Mouse (Mus musculus) forebrain, embryonic 14.5 days (tissue): ENCODE measurements at regions not wholly inside any gene's neighbourhood (a gene's known extent, or its start where the extent isn't known, plus 50 kb on each side); places are given as distances from the start of the nearest gene placed in this dataset.

Experiments used
- ATAC-seq: fragments of 200-750 bp; cut with Nextera tagmentation; 2 replicates; pipeline ENCODE4 v1.8.0; 2017; ENCODE audit warnings: mild to moderate bottlenecking, moderate library complexity
- DNase-seq: peaks from one replicate; pipeline ENCODE4 v3.0.0-alpha.2; 2015; ENCODE audit warnings: low spot score
- H3K27ac ChIP-seq: fragments of 300-500 bp; sonication (generic); 2 replicates; pipeline ENCODE4 v1.5.1; 2014; ENCODE audit warnings: low read depth, mild to moderate bottlenecking, control low read depth, low read length, moderate library complexity
- H3K27me3 ChIP-seq: fragments of 300-500 bp; sonication (generic); replicated peaks from 2 replicates; pipeline ENCODE4 v1.6.1; 2014; ENCODE audit warnings: low read length, control low read depth, mixed read lengths; ENCODE audit not compliant: control insufficient read depth, insufficient read depth
- H3K36me3 ChIP-seq: fragments of 300-500 bp; sonication (generic); 2 replicates; pipeline ENCODE4 v1.6.1; 2014; ENCODE audit warnings: low read length, control low read depth; ENCODE audit not compliant: control insufficient read depth, insufficient read depth
- H3K4me1 ChIP-seq: fragments of 300-500 bp; sonication (generic); 2 replicates; pipeline ENCODE4 v1.6.1; 2014; ENCODE audit warnings: antibody characterized with exemption, low read length, control low read depth; ENCODE audit not compliant: control insufficient read depth, insufficient read depth
- H3K4me2 ChIP-seq: fragments of 300-500 bp; sonication (generic); 2 replicates; pipeline ENCODE4 v1.6.1; 2014; ENCODE audit warnings: mild to moderate bottlenecking, control low read depth, low read length
- H3K4me3 ChIP-seq: fragments of 300-500 bp; sonication (generic); 2 replicates; pipeline ENCODE4 v1.5.1; 2014; ENCODE audit warnings: low read depth, low read length, control low read depth
- H3K9ac ChIP-seq: fragments of 300-500 bp; sonication (generic); 2 replicates; pipeline ENCODE4 v1.6.1; 2014; ENCODE audit warnings: mild to moderate bottlenecking, low read length, control low read depth, moderate library complexity
- H3K9me3 ChIP-seq: fragments of 300-500 bp; sonication (generic); replicated peaks from 2 replicates; pipeline ENCODE4 v1.6.1; 2016; ENCODE audit warnings: low read length, control low read depth, mixed read lengths; ENCODE audit not compliant: control insufficient read depth
- WGBS: fragments of 180-500 bp; shearing (Covaris S2); extraction: QIAGEN DNeasy Blood & Tissue Kit; methylation state at CpG from one replicate; pipeline ENCODE4 v1.1.7; 2014; 5-methylcytosine and 5-hydroxymethylcytosine counted together

- no peak overlapping the region for H3K4me2 ChIP-seq
- 87% methylated on average over 3 of the region's 3 CpGs for WGBS
- DNase-seq = no peak
- H3K27ac ChIP-seq = no peak overlapping the region
- H3K36me3 ChIP-seq = no peaks in the 10 kb centered on the region
- H3K9me3 ChIP-seq = no peaks in the 10 kb centered on the region
- H3K4me3 ChIP-seq = no peak overlapping the region
- H3K27me3 ChIP-seq = no peaks in the 10 kb centered on the region
- peaks cover 7% of the 10 kb centered on the region; the same call in 1 of the 2 replicates for H3K4me1 ChIP-seq
- no peak overlapping the region for H3K9ac ChIP-seq
- ATAC-seq = no peak
Measured at GRCm38 (mm10) chr10:17574894-17575293, 148.1 kb upstream of the Cited2 start.

GRCm38 (mm10) chr10:17575448-17576332 is 147.3 kb upstream of the Cited2 start:
- peak overlapping the region; percentile 33; the same call in 1 of the 2 replicates for H3K27ac ChIP-seq
- no peak overlapping the region for H3K4me2 ChIP-seq
- no peak overlapping the region for H3K9ac ChIP-seq
- H3K27me3 ChIP-seq = no peaks in the 10 kb centered on the region
- no peaks in the 10 kb centered on the region for H3K9me3 ChIP-seq
- DNase-seq (peak; percentile 18), ATAC-seq (peak; percentile 44; the same call in 1 of the 2 replicates)
- 28% methylated on average over 10 of the region's 10 CpGs for WGBS
- H3K4me1 ChIP-seq = peaks cover 7% of the 10 kb centered on the region; the same call in 1 of the 2 replicates
- H3K36me3 ChIP-seq = no peaks in the 10 kb centered on the region
- no peak overlapping the region for H3K4me3 ChIP-seq

GRCm38 (mm10) chr10:17576333-17576750 is 146.7 kb upstream of the Cited2 start:
- Histone ChIP-seq H3K4me3 (no peak overlapping the region), H3K36me3 (no peaks in the 10 kb centered on the region), H3K27ac (no peak overlapping the region), H3K9me3 (no peaks in the 10 kb centered on the region), H3K27me3 (no peaks in the 10 kb centered on the region), H3K9ac (no peak overlapping the region), H3K4me2 (no peak overlapping the region), H3K4me1 (peaks cover 7% of the 10 kb centered on the region; the same call in 1 of the 2 replicates)
- DNase-seq (peak; percentile 3), ATAC-seq (peak; percentile 40; the same call in 1 of the 2 replicates)

GRCm38 (mm10) chr10:17579463-17579862 is 143.6 kb upstream of the Cited2 start:
- Histone ChIP-seq H3K27ac (no peak overlapping the region), H3K4me3 (no peak overlapping the region), H3K4me2 (no peak overlapping the region), H3K4me1 (peaks cover 7% of the 10 kb centered on the region; the same call in 1 of the 2 replicates), H3K36me3 (no peaks in the 10 kb centered on the region), H3K9ac (no peak overlapping the region), H3K27me3 (no peaks in the 10 kb centered on the region), H3K9me3 (no peaks in the 10 kb centered on the region)
- ATAC-seq = no peak
- no peak for DNase-seq
- WGBS = 88% methylated on average over 2 of the region's 2 CpGs

- ATAC-seq (no peak), DNase-seq (no peak)
- H3K36me3 ChIP-seq = no peaks in the 10 kb centered on the region
- no peak overlapping the region for H3K4me2 ChIP-seq
- H3K4me1 ChIP-seq = no peaks in the 10 kb centered on the region
- H3K27me3 ChIP-seq = no peaks in the 10 kb centered on the region
- WGBS = 91% methylated on average over 7 of the region's 7 CpGs
- H3K4me3 ChIP-seq = no peak overlapping the region
- H3K27ac ChIP-seq = no peak overlapping the region
- no peak overlapping the region for H3K9ac ChIP-seq
- H3K9me3 ChIP-seq = no peaks in the 10 kb centered on the region
Measured at GRCm38 (mm10) chr10:17584842-17585241, 138.2 kb upstream of the Cited2 start.

GRCm38 (mm10) chr10:17586910-17587309 is 136.1 kb upstream of the Cited2 start:
- H3K4me2 ChIP-seq = no peak overlapping the region
- H3K27ac ChIP-seq = no peak overlapping the region
- no peak for ATAC-seq
- no peaks in the 10 kb centered on the region for H3K9me3 ChIP-seq
- no peaks in the 10 kb centered on the region for H3K36me3 ChIP-seq
- H3K4me1 ChIP-seq = no peaks in the 10 kb centered on the region
- H3K4me3 ChIP-seq = no peak overlapping the region
- no peak overlapping the region for H3K9ac ChIP-seq
- no peaks in the 10 kb centered on the region for H3K27me3 ChIP-seq
- WGBS = 90% methylated on average over 2 of the region's 2 CpGs
- DNase-seq = no peak

- Histone ChIP-seq H3K4me1 (no peaks in the 10 kb centered on the region), H3K27ac (no peak overlapping the region), H3K36me3 (no peaks in the 10 kb centered on the region), H3K9me3 (no peaks in the 10 kb centered on the region), H3K27me3 (no peaks in the 10 kb centered on the region), H3K4me3 (no peak overlapping the region), H3K4me2 (no peak overlapping the region), H3K9ac (no peak overlapping the region)
- 89% methylated on average over 4 of the region's 4 CpGs for WGBS
- no peak for ATAC-seq
- DNase-seq = no peak
Measured at GRCm38 (mm10) chr10:17589136-17589535, 133.9 kb upstream of the Cited2 start.

GRCm38 (mm10) chr10:17590195-17590594 is 132.8 kb upstream of the Cited2 start:
- Histone ChIP-seq H3K27ac (no peak overlapping the region), H3K9ac (no peak overlapping the region), H3K9me3 (no peaks in the 10 kb centered on the region), H3K4me1 (no peaks in the 10 kb centered on the region), H3K36me3 (no peaks in the 10 kb centered on the region), H3K4me3 (no peak overlapping the region), H3K27me3 (no peaks in the 10 kb centered on the region), H3K4me2 (no peak overlapping the region)
- no peak for ATAC-seq
- 100% methylated on average over 1 of the region's 1 CpGs for WGBS
- no peak for DNase-seq

GRCm38 (mm10) chr10:17592387-17592786 is 130.6 kb upstream of the Cited2 start:
- Histone ChIP-seq H3K4me2 (no peak overlapping the region), H3K4me3 (no peak overlapping the region), H3K9me3 (no peaks in the 10 kb centered on the region), H3K9ac (no peak overlapping the region), H3K27ac (no peak overlapping the region), H3K36me3 (no peaks in the 10 kb centered on the region), H3K27me3 (no peaks in the 10 kb centered on the region), H3K4me1 (no peaks in the 10 kb centered on the region)
- no peak for DNase-seq
- 91% methylated on average over 4 of the region's 4 CpGs for WGBS
- ATAC-seq = no peak
